Mouse (Mus musculus): ENCODE measurements at regions not wholly inside any gene's neighbourhood (a gene's known extent, or its start where the extent isn't known, plus 50 kb on each side); places are given as distances from the start of the nearest gene placed in this dataset.
A peak's percentile ranks its signal among the peaks of the same experiment; 100 is the strongest.
"Not testable (repeated sequence)": the region's sequence is repeated elsewhere in the genome, so short reads cannot be mapped to it uniquely, and the experiment has no call there.

- H3K27me3 ChIP-seq (ENCODE audit: insufficient read depth, low read length), result no peaks in the 10 kb centered on the region
- H3K4me1 ChIP-seq (ENCODE audit: insufficient read depth, low read length), result no peaks in the 10 kb centered on the region
- WGBS, result 70% methylated on average over 8 of the region's 8 CpGs
- DNase-seq (ENCODE audit: low spot score) (no peak), ATAC-seq (no peak)
- no peaks in the 10 kb centered on the region for H3K9me3 ChIP-seq (ENCODE audit: low read length)
- no peak overlapping the region for H3K27ac ChIP-seq
- no peak overlapping the region for H3K9ac ChIP-seq (replicated peaks; ENCODE audit: low read length)
- no peak overlapping the region for H3K4me3 ChIP-seq (ENCODE audit: low read length)
- TF ChIP-seq CTCF (IDR thresholded peaks at IDR 0.05; ENCODE audit: low read depth), result no peak
- H3K4me2 ChIP-seq (ENCODE audit: low read depth, low read length), result no peak overlapping the region
- H3K36me3 ChIP-seq (ENCODE audit: insufficient read depth, low read length), result no peaks in the 10 kb centered on the region
These were observed 99.3 kb upstream of the Bmp2k start for GRCm38 (mm10) chr5:96898120-96898672.

GRCm38 (mm10) chr5:96898695-96899094 is 98.8 kb upstream of the Bmp2k start:
- no peak overlapping the region for H3K27ac ChIP-seq
- ATAC-seq (no peak), DNase-seq (ENCODE audit: low spot score) (no peak)
- no peak overlapping the region for H3K4me3 ChIP-seq (ENCODE audit: low read length)
- no peaks in the 10 kb centered on the region for H3K36me3 ChIP-seq (ENCODE audit: insufficient read depth, low read length)
- TF ChIP-seq CTCF (IDR thresholded peaks at IDR 0.05; ENCODE audit: low read depth), result no peak
- H3K4me2 ChIP-seq (ENCODE audit: low read depth, low read length), result no peak overlapping the region
- no peaks in the 10 kb centered on the region for H3K9me3 ChIP-seq (ENCODE audit: low read length)
- H3K4me1 ChIP-seq (ENCODE audit: insufficient read depth, low read length), result no peaks in the 10 kb centered on the region
- H3K27me3 ChIP-seq (ENCODE audit: insufficient read depth, low read length), result no peaks in the 10 kb centered on the region
- 78% methylated on average over 5 of the region's 5 CpGs for WGBS
- H3K9ac ChIP-seq (replicated peaks; ENCODE audit: low read length), result no peak overlapping the region

GRCm38 (mm10) chr5:96905572-96906271 is 91.8 kb upstream of the Bmp2k start:
- Histone ChIP-seq H3K4me3 (ENCODE audit: low read length) (no peak overlapping the region), H3K4me1 (ENCODE audit: insufficient read depth, low read length) (0 out of 2 replicates have a peak, but pooled peaks cover 4% of the 10 kb centered on the region), H3K27ac (no peak overlapping the region; the same call in 1 of the 2 replicates), H3K9ac (replicated peaks; ENCODE audit: low read length) (no peak overlapping the region; the same call in 1 of the 2 replicates), H3K27me3 (ENCODE audit: insufficient read depth, low read length) (no peaks in the 10 kb centered on the region), H3K4me2 (ENCODE audit: low read depth, low read length) (peak overlapping the region; percentile 44), H3K9me3 (ENCODE audit: low read length) (no peaks in the 10 kb centered on the region), H3K36me3 (ENCODE audit: insufficient read depth, low read length) (no peaks in the 10 kb centered on the region)
- DNase-seq (ENCODE audit: low spot score), result peak; percentile 88
- TF ChIP-seq CTCF (IDR thresholded peaks at IDR 0.05; ENCODE audit: low read depth), result peak; percentile 53
- ATAC-seq, result peak; percentile 93
- WGBS, result 23% methylated on average over 17 of the region's 17 CpGs

GRCm38 (mm10) chr5:96908371-96908770 is 89.1 kb upstream of the Bmp2k start:
- not testable (repeated sequence) for H3K4me1 ChIP-seq (ENCODE audit: insufficient read depth, low read length); DNase-seq (ENCODE audit: low spot score); H3K9ac ChIP-seq (replicated peaks; ENCODE audit: low read length); H3K27ac ChIP-seq; H3K4me2 ChIP-seq (ENCODE audit: low read depth, low read length); H3K36me3 ChIP-seq (ENCODE audit: insufficient read depth, low read length); H3K9me3 ChIP-seq (ENCODE audit: low read length); H3K4me3 ChIP-seq (ENCODE audit: low read length); ATAC-seq; H3K27me3 ChIP-seq (ENCODE audit: insufficient read depth, low read length)
- 91% methylated on average over 2 of the region's 2 CpGs for WGBS

- H3K9me3 ChIP-seq (ENCODE audit: low read length), result no peaks in the 10 kb centered on the region
- no peak for TF ChIP-seq CTCF (IDR thresholded peaks at IDR 0.05; ENCODE audit: low read depth)
- no peaks in the 10 kb centered on the region for H3K36me3 ChIP-seq (ENCODE audit: insufficient read depth, low read length)
- H3K27me3 ChIP-seq (ENCODE audit: insufficient read depth, low read length), result no peaks in the 10 kb centered on the region
- H3K4me2 ChIP-seq (ENCODE audit: low read depth, low read length), result no peak overlapping the region
- ATAC-seq, result no peak
- no peak overlapping the region for H3K27ac ChIP-seq
- H3K4me1 ChIP-seq (ENCODE audit: insufficient read depth, low read length), result 0 out of 2 replicates have a peak, but pooled peaks cover 4% of the 10 kb centered on the region
- H3K9ac ChIP-seq (replicated peaks; ENCODE audit: low read length), result no peak overlapping the region
- 78% methylated on average over 6 of the region's 6 CpGs for WGBS
- no peak for DNase-seq (ENCODE audit: low spot score)
- no peak overlapping the region for H3K4me3 ChIP-seq (ENCODE audit: low read length)
These were observed 88.3 kb upstream of the Bmp2k start for GRCm38 (mm10) chr5:96909218-96909617.

- H3K27me3 ChIP-seq (ENCODE audit: insufficient read depth, low read length), result no peaks in the 10 kb centered on the region
- peak overlapping the region; percentile 9 for H3K27ac ChIP-seq
- peak overlapping the region; percentile 22 for H3K4me2 ChIP-seq (ENCODE audit: low read depth, low read length)
- ATAC-seq (peak; percentile 55; the same call in 1 of the 2 replicates), DNase-seq (ENCODE audit: low spot score) (peak; percentile 23)
- no peak for TF ChIP-seq CTCF (IDR thresholded peaks at IDR 0.05; ENCODE audit: low read depth)
- H3K9ac ChIP-seq (replicated peaks; ENCODE audit: low read length), result no peak overlapping the region
- no peaks in the 10 kb centered on the region for H3K4me1 ChIP-seq (ENCODE audit: insufficient read depth, low read length)
- no peaks in the 10 kb centered on the region for H3K36me3 ChIP-seq (ENCODE audit: insufficient read depth, low read length)
- 48% methylated on average over 13 of the region's 13 CpGs for WGBS
- no peak overlapping the region for H3K4me3 ChIP-seq (ENCODE audit: low read length)
- H3K9me3 ChIP-seq (ENCODE audit: low read length), result no peaks in the 10 kb centered on the region
These were observed 85.8 kb upstream of the Bmp2k start for GRCm38 (mm10) chr5:96911550-96912253.
